In the genomic region with DNA sequence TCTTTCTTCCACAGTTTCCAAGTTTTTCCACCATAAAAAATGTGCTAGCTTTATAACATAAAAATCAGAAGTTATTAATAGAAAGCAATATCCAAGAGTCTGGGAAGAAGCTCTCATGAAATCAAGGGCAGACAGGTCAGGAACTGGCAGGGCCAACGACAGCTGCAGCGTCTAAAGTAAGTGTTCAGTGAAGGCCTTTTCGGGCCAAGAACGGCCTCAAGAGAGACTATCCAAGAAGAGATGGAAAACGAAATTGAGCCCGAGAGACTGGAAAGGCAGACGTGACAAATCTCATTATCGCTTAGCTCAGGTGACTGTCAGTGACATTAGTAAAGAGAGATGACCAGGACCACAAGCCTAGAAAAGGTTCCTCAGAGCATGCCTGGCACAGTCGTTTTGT, we compare ENCODE assay signal across 22 mouse cellular contexts. TPM values are rescaled to one million over a fixed set of nuclear protein-coding genes. Genes with fewer than 3 reads are reported as not detected.
DNase-seq lines count a peak whose midpoint lies in the region; ATAC-seq and TF ChIP-seq lines count a peak whose summit lies in the region.
"Had no signal": no experiment of that assay in that cellular context is flagged by ENCODE, and none has a peak within 500 bp of the region (broad histone marks: within the 10 kb centered on the region; RNA-seq: fewer than 3 reads in every experiment).

No protein-coding gene starts in this region.

- H3K27ac ChIP-seq in embryonic facial prominence, embryonic 14.5 days (replicated peaks; ENCODE audit: low read depth, low read length), result no peak overlapping the region
- H3K27ac ChIP-seq in embryonic facial prominence, embryonic 10.5 days (replicated peaks), result no peak overlapping the region
- H3K27ac ChIP-seq in hindbrain, postnatal 0 days, result no peak overlapping the region
- H3K27ac ChIP-seq in hindbrain, embryonic 10.5 days, result no peak overlapping the region
- H3K27ac ChIP-seq in midbrain, postnatal 0 days (ENCODE audit: low read depth, low read length), result no peak overlapping the region
- no peak overlapping the region for H3K27ac ChIP-seq in midbrain, embryonic 13.5 days
- H3K27ac ChIP-seq: forebrain, embryonic 15.5 days; heart, adult 2 months; heart, embryonic 15.5 days; hindbrain, embryonic 15.5 days had no signal

- no peak overlapping the region for H3K9ac ChIP-seq in embryonic facial prominence, embryonic 14.5 days (ENCODE audit: low read depth, low read length)
- H3K9ac ChIP-seq in hindbrain, postnatal 0 days (replicated peaks; ENCODE audit: low read length), result no peak overlapping the region
- no peak overlapping the region for H3K9ac ChIP-seq in midbrain, postnatal 0 days (replicated peaks; ENCODE audit: low read length, poor library complexity, severe bottlenecking)
- no peak overlapping the region for H3K9ac ChIP-seq in midbrain, embryonic 13.5 days (replicated peaks)
- H3K9ac ChIP-seq: forebrain, embryonic 15.5 days; heart, embryonic 15.5 days; hindbrain, embryonic 15.5 days had no signal

- no peaks in the 10 kb centered on the region for H3K9me3 ChIP-seq in embryonic facial prominence, embryonic 14.5 days (ENCODE audit: control insufficient read depth, low read length)
- no peaks in the 10 kb centered on the region for H3K9me3 ChIP-seq in embryonic facial prominence, embryonic 10.5 days
- H3K9me3 ChIP-seq in hindbrain, postnatal 0 days (ENCODE audit: low read length), result no peaks in the 10 kb centered on the region
- H3K9me3 ChIP-seq in hindbrain, embryonic 10.5 days, result no peaks in the 10 kb centered on the region
- H3K9me3 ChIP-seq in midbrain, postnatal 0 days (ENCODE audit: low read length), result no peaks in the 10 kb centered on the region
- no peaks in the 10 kb centered on the region for H3K9me3 ChIP-seq in midbrain, embryonic 13.5 days
- H3K9me3 ChIP-seq: forebrain, embryonic 15.5 days; G1E; heart, embryonic 15.5 days; hindbrain, embryonic 15.5 days had no signal

- WGBS in embryonic facial prominence, embryonic 14.5 days, result 73% methylated on average over 9 of the region's 9 CpGs
- WGBS in embryonic facial prominence, embryonic 10.5 days, result 73% methylated on average over 9 of the region's 9 CpGs
- WGBS in hindbrain, postnatal 0 days, result 55% methylated on average over 9 of the region's 9 CpGs
- WGBS in hindbrain, embryonic 10.5 days, result 76% methylated on average over 9 of the region's 9 CpGs
- 46% methylated on average over 9 of the region's 9 CpGs for WGBS in midbrain, postnatal 0 days
- WGBS in midbrain, embryonic 13.5 days, result 73% methylated on average over 9 of the region's 9 CpGs

- no peak for ATAC-seq in embryonic facial prominence, embryonic 14.5 days (ENCODE audit: low read depth)
- ATAC-seq in hindbrain, postnatal 0 days, result no peak
- ATAC-seq in midbrain, postnatal 0 days (ENCODE audit: low FRiP score), result no peak
- no peak for ATAC-seq in midbrain, embryonic 13.5 days
- ATAC-seq: CD4-positive, CD25-positive, alpha-beta regulatory T cell, adult 4 months; forebrain, embryonic 15.5 days; inflammation-experienced regulatory T-cells, adult 6 months; intestine, postnatal 0 days had no signal

- peak; percentile 13 for DNase-seq in embryonic facial prominence, embryonic 14.5 days (ENCODE audit: low spot score)
- DNase-seq in embryonic facial prominence, embryonic 10.5 days (ENCODE audit: low spot score), result no peak
- peak; percentile 22 for DNase-seq in hindbrain, postnatal 0 days (ENCODE audit: low spot score)
- DNase-seq in hindbrain, embryonic 10.5 days (ENCODE audit: low spot score), result no peak
- DNase-seq in midbrain, postnatal 0 days (ENCODE audit: low spot score), result peak; percentile 25
- DNase-seq in testis, postnatal 14 days (ENCODE audit: low spot score), result no peak
- DNase-seq in left cerebral cortex, adult 9 months (ENCODE audit: low spot score in 2 of 2), result no peak
- DNase-seq: adrenal gland, postnatal 10 days; B cell, adult 2 months; cerebellum, adult 18-20 months; cerebellum, adult 9-11 months; cerebellum, postnatal 36 days; heart, adult 2 months had no signal

- no peaks in the 10 kb centered on the region for H3K27me3 ChIP-seq in embryonic facial prominence, embryonic 14.5 days (replicated peaks; ENCODE audit: control insufficient read depth, insufficient read depth, low read length)
- no peaks in the 10 kb centered on the region for H3K27me3 ChIP-seq in embryonic facial prominence, embryonic 10.5 days (replicated peaks; ENCODE audit: low read depth, poor library complexity, severe bottlenecking)
- H3K27me3 ChIP-seq in hindbrain, postnatal 0 days (ENCODE audit: insufficient read depth, low read length), result no peaks in the 10 kb centered on the region
- no peaks in the 10 kb centered on the region for H3K27me3 ChIP-seq in hindbrain, embryonic 10.5 days (ENCODE audit: insufficient read depth, poor library complexity, severe bottlenecking)
- H3K27me3 ChIP-seq in midbrain, postnatal 0 days (ENCODE audit: insufficient read depth, low read length), result no peaks in the 10 kb centered on the region
- no peaks in the 10 kb centered on the region for H3K27me3 ChIP-seq in midbrain, embryonic 13.5 days
- H3K27me3 ChIP-seq: forebrain, embryonic 15.5 days; heart, embryonic 15.5 days; hindbrain, embryonic 15.5 days had no signal

- no peak overlapping the region for H3K4me2 ChIP-seq in embryonic facial prominence, embryonic 14.5 days (ENCODE audit: low read depth, low read length)
- H3K4me2 ChIP-seq in hindbrain, postnatal 0 days (ENCODE audit: low read depth, low read length), result no peak overlapping the region
- no peak overlapping the region for H3K4me2 ChIP-seq in midbrain, postnatal 0 days (ENCODE audit: low read depth, low read length, poor library complexity, severe bottlenecking)
- no peak overlapping the region for H3K4me2 ChIP-seq in midbrain, embryonic 13.5 days (replicated peaks)
- H3K4me2 ChIP-seq: forebrain, embryonic 15.5 days; heart, embryonic 11.5 days; heart, embryonic 15.5 days; hindbrain, embryonic 15.5 days had no signal

- no peak overlapping the region for H3K4me3 ChIP-seq in embryonic facial prominence, embryonic 14.5 days (ENCODE audit: low read depth, low read length)
- H3K4me3 ChIP-seq in embryonic facial prominence, embryonic 10.5 days, result no peak overlapping the region
- H3K4me3 ChIP-seq in hindbrain, postnatal 0 days (ENCODE audit: low read length), result no peak overlapping the region
- no peak overlapping the region for H3K4me3 ChIP-seq in hindbrain, embryonic 10.5 days
- H3K4me3 ChIP-seq in midbrain, postnatal 0 days (ENCODE audit: low read depth, low read length), result no peak overlapping the region
- H3K4me3 ChIP-seq in midbrain, embryonic 13.5 days (replicated peaks), result no peak overlapping the region
- H3K4me3 ChIP-seq: forebrain, embryonic 15.5 days; heart, adult 2 months; heart, embryonic 15.5 days; hindbrain, embryonic 15.5 days had no signal

- TF ChIP-seq CTCF in hindbrain, postnatal 0 days (IDR thresholded peaks at IDR 0.05; ENCODE audit: low read depth), result no peak
- TF ChIP-seq CTCF in midbrain, postnatal 0 days (IDR thresholded peaks at IDR 0.05), result no peak

- no peaks in the 10 kb centered on the region for H3K4me1 ChIP-seq in embryonic facial prominence, embryonic 14.5 days (ENCODE audit: control insufficient read depth, insufficient read depth, low read length)
- no peaks in the 10 kb centered on the region for H3K4me1 ChIP-seq in embryonic facial prominence, embryonic 10.5 days
- no peaks in the 10 kb centered on the region for H3K4me1 ChIP-seq in hindbrain, postnatal 0 days (ENCODE audit: insufficient read depth, low read length)
- H3K4me1 ChIP-seq in hindbrain, embryonic 10.5 days (replicated peaks), result no peaks in the 10 kb centered on the region
- no peaks in the 10 kb centered on the region for H3K4me1 ChIP-seq in midbrain, postnatal 0 days (ENCODE audit: insufficient read depth, low read length)
- H3K4me1 ChIP-seq in midbrain, embryonic 13.5 days (replicated peaks), result no peaks in the 10 kb centered on the region
- H3K4me1 ChIP-seq: forebrain, embryonic 15.5 days; hindbrain, embryonic 15.5 days had no signal

- no peaks in the 10 kb centered on the region for H3K36me3 ChIP-seq in embryonic facial prominence, embryonic 14.5 days (ENCODE audit: control insufficient read depth, insufficient read depth, low read length)
- H3K36me3 ChIP-seq in embryonic facial prominence, embryonic 10.5 days (replicated peaks), result no peaks in the 10 kb centered on the region
- no peaks in the 10 kb centered on the region for H3K36me3 ChIP-seq in hindbrain, postnatal 0 days (ENCODE audit: insufficient read depth, low read length)
- H3K36me3 ChIP-seq in hindbrain, embryonic 10.5 days, result no peaks in the 10 kb centered on the region
- no peaks in the 10 kb centered on the region for H3K36me3 ChIP-seq in midbrain, postnatal 0 days (ENCODE audit: insufficient read depth, low read length)
- no peaks in the 10 kb centered on the region for H3K36me3 ChIP-seq in midbrain, embryonic 13.5 days
- H3K36me3 ChIP-seq: forebrain, embryonic 15.5 days; G1E; heart, embryonic 15.5 days; hindbrain, embryonic 15.5 days had no signal

RNA-seq across cellular contexts. Expression of gene Efr3b, which starts 19.6 kb away (rescaled TPM):
- 3.4 and 3.8 TPM in 2 replicates for polyA plus RNA-seq in embryonic facial prominence, embryonic 14.5 days (2014; fragmentation: Nextera tagmentation; extraction: Ambion mirVana)
- polyA plus RNA-seq in embryonic facial prominence, embryonic 10.5 days (2016; fragmentation: Nextera tagmentation; extraction: Ambion mirVana), result 7.3 and 8.4 TPM in 2 replicates
- 159 and 174 TPM in 2 replicates for total RNA-seq in hindbrain, postnatal 0 days (2014; rRNA removed)
- polyA plus RNA-seq in hindbrain, postnatal 0 days (2015; fragmentation: Nextera tagmentation; extraction: Ambion mirVana), result 26.1 and 29.0 TPM in 2 replicates
- 10.6 and 16.5 TPM in 2 replicates for polyA plus RNA-seq in hindbrain, embryonic 10.5 days (2016; fragmentation: Nextera tagmentation; extraction: Ambion mirVana)
- total RNA-seq in midbrain, postnatal 0 days (2014; rRNA removed), result 111 and 117 TPM in 2 replicates
- polyA plus RNA-seq in midbrain, postnatal 0 days (2015; fragmentation: Nextera tagmentation; extraction: Ambion mirVana), result 30.1 and 32.8 TPM in 2 replicates
- polyA plus RNA-seq in midbrain, embryonic 13.5 days (2015; fragmentation: Nextera tagmentation; extraction: Ambion mirVana), result 37.9 and 41.5 TPM in 2 replicates
- polyA plus RNA-seq: G1E had no signal

RNA-seq across cellular contexts. Expression of gene Dnajc27, which starts 24.1 kb away (rescaled TPM):
- polyA plus RNA-seq in embryonic facial prominence, embryonic 14.5 days (2014; fragmentation: Nextera tagmentation; extraction: Ambion mirVana), result 6.0 and 8.0 TPM in 2 replicates
- polyA plus RNA-seq in embryonic facial prominence, embryonic 10.5 days (2016; fragmentation: Nextera tagmentation; extraction: Ambion mirVana), result 10.6 and 12.2 TPM in 2 replicates
- 47.4 and 49.5 TPM in 2 replicates for total RNA-seq in hindbrain, postnatal 0 days (2014; rRNA removed)
- 24.2 and 25.2 TPM in 2 replicates for polyA plus RNA-seq in hindbrain, postnatal 0 days (2015; fragmentation: Nextera tagmentation; extraction: Ambion mirVana)
- 10.5 and 10.8 TPM in 2 replicates for polyA plus RNA-seq in hindbrain, embryonic 10.5 days (2016; fragmentation: Nextera tagmentation; extraction: Ambion mirVana)
- 51.9 and 54.3 TPM in 2 replicates for total RNA-seq in midbrain, postnatal 0 days (2014; rRNA removed)
- 26.1 and 28.0 TPM in 2 replicates for polyA plus RNA-seq in midbrain, postnatal 0 days (2015; fragmentation: Nextera tagmentation; extraction: Ambion mirVana)
- polyA plus RNA-seq in midbrain, embryonic 13.5 days (2015; fragmentation: Nextera tagmentation; extraction: Ambion mirVana), result 15.0 and 15.4 TPM in 2 replicates

Comparison
In these comparisons a context has a peak if more than half of its experiments do, and no peak if none do; other contexts are left out.
1. DNase-seq: peak in embryonic facial prominence, embryonic 14.5 days (single experiment), hindbrain, postnatal 0 days (single experiment) and midbrain, postnatal 0 days (single experiment); none in embryonic facial prominence, embryonic 10.5 days (single experiment), hindbrain, embryonic 10.5 days (single experiment), testis, postnatal 14 days (single experiment) and left cerebral cortex, adult 9 months (0 of 2).